Mouse (Mus musculus): ENCODE data around the gene Gnmt. TPM values are rescaled to one million over a fixed set of nuclear protein-coding genes. Genes with fewer than 3 reads are reported as not detected.

The Gnmt gene
- total and polyA plus RNA-seq, 3 experiments: 0.62 to 1.6 TPM; not detected in 1

- TF ChIP-seq NELFE (IDR thresholded peaks at IDR 0.05; ENCODE audit: low read depth, low read length): no peak
- no peak for TF ChIP-seq ZNF384 (IDR thresholded peaks at IDR 0.05; ENCODE audit: low read depth, low read length)
Measured at GRCm38 (mm10) chr17:46691390-46691789, 37.6 kb downstream of the Gnmt start (continued).

- DNase-seq (ENCODE audit: low read depth, low spot score): no peak
- H3K9me3 ChIP-seq (replicated peaks; ENCODE audit: insufficient read depth, low read length): no peaks in the 10 kb centered on the region
- no peaks in the 10 kb centered on the region for H3K4me1 ChIP-seq (ENCODE audit: control insufficient read depth in 1 of 2, insufficient read depth in 2 of 2, low read length in 2 of 2)
- TF ChIP-seq NRF1 (IDR thresholded peaks at IDR 0.05; ENCODE audit: insufficient read depth, low read depth, low read length, poor library complexity, severe bottlenecking) (no peak), ZNF384 (IDR thresholded peaks at IDR 0.05; ENCODE audit: low read depth, low read length) (no peak), GABPA (IDR thresholded peaks at IDR 0.05; ENCODE audit: low read depth, low read length) (no peak)
- H3K27me3 ChIP-seq (ENCODE audit: control insufficient read depth in 1 of 2, insufficient read depth in 2 of 2, low read length in 2 of 2): no peaks in the 10 kb centered on the region
- H3K27ac ChIP-seq (ENCODE audit: control insufficient read depth, low read depth, low read length): no peak overlapping the region
- no peaks in the 10 kb centered on the region for H3K79me2 ChIP-seq (ENCODE audit: control insufficient read depth, insufficient read depth, low read length, poor library complexity)
- H3K4me3 ChIP-seq (ENCODE audit: control insufficient read depth in 1 of 2, insufficient read depth in 1 of 2, low read depth in 2 of 2, low read length in 2 of 2): no peak overlapping the region
- H3K36me3 ChIP-seq (ENCODE audit: control insufficient read depth in 1 of 2, insufficient read depth in 2 of 2, low read length in 2 of 2): no peaks in the 10 kb centered on the region; a peak in 1 of 4 replicates
- no peak overlapping the region for H3K9ac ChIP-seq (ENCODE audit: control insufficient read depth, low read depth, low read length, poor library complexity, severe bottlenecking)
Measured at GRCm38 (mm10) chr17:46690665-46691064, 38.3 kb downstream of the Gnmt start.

- H3K4me1 ChIP-seq (ENCODE audit: control insufficient read depth in 1 of 2, insufficient read depth in 2 of 2, low read length in 2 of 2): no peaks in the 10 kb centered on the region; a peak in 1 of 4 replicates
- peaks cover 8% of the 10 kb centered on the region; the same call in 1 of the 2 replicates for H3K79me2 ChIP-seq (ENCODE audit: control insufficient read depth, insufficient read depth, low read length, poor library complexity)
- H3K4me3 ChIP-seq (ENCODE audit: control insufficient read depth in 1 of 2, insufficient read depth in 1 of 2, low read depth in 2 of 2, low read length in 2 of 2): no peak overlapping the region
- TF ChIP-seq ETS1 (IDR thresholded peaks at IDR 0.05; ENCODE audit: low read depth, low read length) (no peak), MAFK (IDR thresholded peaks at IDR 0.05; ENCODE audit: borderline replicate concordance, low read depth, low read length) (no peak), KAT2A (conservative IDR thresholded peaks at IDR 0.05; ENCODE audit: low read depth, low read length) (no peak), UBTF (IDR thresholded peaks at IDR 0.05; ENCODE audit: borderline replicate concordance, insufficient read depth, low read depth, low read length) (no peak), TAL1 (IDR thresholded peaks at IDR 0.05; ENCODE audit: low read length) (no peak), SIN3A (IDR thresholded peaks at IDR 0.05; ENCODE audit: low read length) (no peak), ZC3H11A (IDR thresholded peaks at IDR 0.05; ENCODE audit: low read depth, low read length) (no peak), GABPA (IDR thresholded peaks at IDR 0.05; ENCODE audit: low read depth, low read length) (no peak)
- DNase-seq (ENCODE audit: low read depth, low spot score): no peak
- H3K9me3 ChIP-seq (replicated peaks; ENCODE audit: insufficient read depth, low read length): no peaks in the 10 kb centered on the region
- H3K9ac ChIP-seq (ENCODE audit: control insufficient read depth, low read depth, low read length, poor library complexity, severe bottlenecking): no peak overlapping the region
- peaks cover 0 to 3% of the 10 kb centered on the region in 2 experiments; a peak in 2 of 4 replicates for H3K36me3 ChIP-seq (ENCODE audit: control insufficient read depth in 1 of 2, insufficient read depth in 2 of 2, low read length in 2 of 2)
- no peaks in the 10 kb centered on the region for H3K27me3 ChIP-seq (ENCODE audit: control insufficient read depth in 1 of 2, insufficient read depth in 2 of 2, low read length in 2 of 2)
- H3K27ac ChIP-seq (ENCODE audit: control insufficient read depth, low read depth, low read length): no peak overlapping the region
Measured at GRCm38 (mm10) chr17:46685913-46686312, 43.1 kb downstream of the Gnmt start.
